Mouse (Mus musculus): ENCODE data around the gene Ccdc62.

GRCm38 (mm10) chr5:123961046-123961445 lies 30.6 kb downstream of the Ccdc62 start:
- TF ChIP-seq POLR2A (IDR thresholded peaks at IDR 0.05; ENCODE audit: extremely low read depth, insufficient read depth, low read length) = no peak
- no peak for TF ChIP-seq CTCF (IDR thresholded peaks at IDR 0.05; ENCODE audit: extremely low read depth, insufficient read depth, low read length)
